Mouse (Mus musculus) midbrain, embryonic 13.5 days (tissue): ENCODE measurements around the gene Clta. TPM values are rescaled to one million over a fixed set of nuclear protein-coding genes. Genes with fewer than 3 reads are reported as not detected.
A peak's percentile ranks its signal among the peaks of the same experiment; 100 is the strongest.

Source experiments
- ATAC-seq: fragments of 200-750 bp; cut with Nextera tagmentation; 2 replicates; pipeline ENCODE4 v1.8.0; 2017; ENCODE audit warnings: mild to moderate bottlenecking, moderate TSS enrichment, moderate library complexity
- H3K27ac ChIP-seq: fragments of 300-500 bp; sonication (generic); 2 replicates; pipeline ENCODE4 v1.5.1; 2015; ENCODE audit warnings: inconsistent platforms, mild to moderate bottlenecking, moderate library complexity
- H3K27me3 ChIP-seq: fragments of 300-500 bp; sonication (generic); 2 replicates; pipeline ENCODE4 v1.6.1; 2015; ENCODE audit warnings: mild to moderate bottlenecking, inconsistent platforms
- H3K36me3 ChIP-seq: fragments of 300-500 bp; sonication (generic); 2 replicates; pipeline ENCODE4 v1.6.1; 2015; ENCODE audit warnings: mild to moderate bottlenecking, inconsistent platforms
- H3K4me1 ChIP-seq: fragments of 300-500 bp; sonication (generic); replicated peaks from 2 replicates; pipeline ENCODE4 v1.6.1; 2015; ENCODE audit warnings: inconsistent platforms
- H3K4me2 ChIP-seq: fragments of 300-500 bp; sonication (generic); replicated peaks from 2 replicates; pipeline ENCODE4 v1.6.1; 2015; ENCODE audit warnings: moderate library complexity, mild to moderate bottlenecking, inconsistent platforms
- H3K4me3 ChIP-seq: fragments of 300-500 bp; sonication (generic); replicated peaks from 2 replicates; pipeline ENCODE4 v1.5.1; 2015; ENCODE audit warnings: mild to moderate bottlenecking, inconsistent platforms
- H3K9ac ChIP-seq: fragments of 300-500 bp; sonication (generic); replicated peaks from 2 replicates; pipeline ENCODE4 v1.6.1; 2015; ENCODE audit warnings: mild to moderate bottlenecking, inconsistent platforms
- H3K9me3 ChIP-seq: fragments of 300-500 bp; sonication (generic); 2 replicates; pipeline ENCODE4 v1.6.1; 2016; ENCODE audit warnings: mild to moderate bottlenecking, inconsistent platforms
- WGBS: fragments of 180-500 bp; shearing (Covaris S2); methylation state at CpG from one replicate; pipeline ENCODE4 v1.1.7; 2015; 5-methylcytosine and 5-hydroxymethylcytosine counted together
- polyA plus RNA-seq: library from polyadenylated mRNA; unstranded; fragments of >200 nt; fragmentation: Nextera tagmentation; extraction: Ambion mirVana; gene quantifications from 2 replicates; pipeline ENCODE4 v1.2.1, GENCODE M21; 2015

Gene Clta
- polyA plus RNA-seq, 1 experiment from 2014 or later = 275 TPM

DNA sequence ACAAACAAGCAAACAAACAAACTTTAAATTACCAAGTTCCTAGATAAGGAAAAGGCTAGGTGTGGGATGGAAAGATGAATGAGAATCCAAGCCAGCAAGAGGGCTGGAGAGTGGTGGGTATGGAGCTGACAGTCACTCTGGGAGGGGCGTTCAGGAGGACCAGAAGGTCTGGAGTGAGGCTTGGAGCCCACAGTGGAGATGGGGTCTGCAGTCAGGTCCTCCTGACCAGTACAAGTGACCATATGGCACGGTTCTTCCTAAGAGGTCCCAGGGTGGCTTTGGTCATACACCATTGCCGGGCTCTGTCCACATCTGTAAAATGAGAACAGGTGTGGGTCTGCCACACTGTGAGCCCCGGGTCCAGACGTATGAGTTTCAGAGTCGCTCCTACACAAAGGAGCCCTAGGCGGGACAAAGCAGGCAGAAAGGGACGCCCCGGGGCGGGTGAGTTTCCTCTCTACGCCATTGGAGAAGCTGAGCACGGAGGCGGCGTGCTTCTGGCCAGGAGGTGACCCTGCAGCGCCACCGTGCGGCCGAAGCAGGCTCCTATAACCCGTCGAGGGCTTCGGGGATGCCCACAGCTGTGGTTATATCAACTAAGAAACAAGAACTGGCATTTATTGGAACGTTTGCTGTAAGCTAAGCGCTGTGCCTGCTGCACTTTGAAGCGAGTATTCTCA lies 22.1 kb upstream of the Clta start:
- ATAC-seq = peak; percentile 94
- Histone ChIP-seq H3K36me3 (no peaks in the 10 kb centered on the region), H3K9ac (peak overlapping the region; percentile 66), H3K9me3 (no peaks in the 10 kb centered on the region), H3K4me2 (peak overlapping the region; percentile 60), H3K4me3 (peak overlapping the region; percentile 33), H3K27me3 (peaks cover 51% of the 10 kb centered on the region), H3K27ac (no peak overlapping the region), H3K4me1 (peaks cover 20% of the 10 kb centered on the region)
- 2% methylated on average over 24 of the region's 24 CpGs for WGBS

DNA sequence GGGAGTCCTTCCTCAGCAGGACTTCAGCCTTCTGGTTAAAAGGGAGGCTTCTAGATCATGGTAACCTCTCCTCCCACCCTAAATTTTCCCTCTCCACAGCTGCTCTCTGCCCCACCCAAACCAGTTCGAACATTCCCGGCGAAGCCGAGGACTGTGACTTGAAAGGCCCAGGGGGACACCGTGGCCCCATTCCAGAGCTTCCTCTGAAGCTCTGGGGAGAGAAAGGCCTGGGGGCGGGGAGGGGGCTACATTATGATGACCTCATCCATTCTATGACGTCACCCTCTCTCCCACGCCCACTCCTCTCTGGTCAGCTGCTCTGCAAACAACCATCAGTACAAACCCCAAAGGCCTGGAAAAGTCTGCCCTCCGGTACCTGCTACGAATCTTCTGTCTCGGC lies 21.1 kb upstream of the Clta start, which contains the start of gene Ccin:
Gene Ccin, plus strand, starts transcription at position 303 of the 400 bp plus-strand sequence.
- no peaks in the 10 kb centered on the region for H3K36me3 ChIP-seq
- H3K4me3 ChIP-seq = peak within 1 kb of the TSS; percentile 33
- H3K4me2 ChIP-seq = peak within 1 kb of the TSS; percentile 60
- no peak within 1 kb of the TSS for H3K27ac ChIP-seq
- peak within 1 kb of the TSS; percentile 66 for H3K9ac ChIP-seq
- no peak for ATAC-seq
- 85% methylated on average over 11 of the region's 11 CpGs for WGBS
- H3K27me3 ChIP-seq = peaks cover 46% of the 10 kb centered on the region
- no peaks in the 10 kb centered on the region for H3K9me3 ChIP-seq
- H3K4me1 ChIP-seq = peaks cover 17% of the 10 kb centered on the region

DNA sequence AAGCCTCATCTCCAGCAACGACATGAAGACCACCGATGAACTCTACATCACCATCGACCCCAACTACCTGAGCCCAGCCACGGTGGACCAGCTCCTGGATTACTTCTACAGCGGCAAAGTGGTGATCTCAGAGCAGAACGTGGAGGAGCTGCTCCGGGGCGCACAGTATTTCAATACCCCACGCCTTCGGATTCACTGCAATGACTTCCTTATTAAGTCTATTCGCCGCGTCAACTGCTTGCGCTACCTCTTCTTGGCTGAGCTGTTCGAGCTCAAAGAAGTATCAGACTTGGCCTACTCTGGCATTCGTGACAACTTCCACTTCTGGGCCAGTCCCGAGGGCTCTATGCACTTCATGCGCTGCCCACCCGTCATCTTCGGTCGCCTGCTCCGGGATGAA lies 20.5 kb upstream of the Clta start:
- ATAC-seq = no peak
- no peak overlapping the region for H3K27ac ChIP-seq
- H3K36me3 ChIP-seq = no peaks in the 10 kb centered on the region
- 93% methylated on average over 22 of the region's 22 CpGs for WGBS
- peaks cover 11% of the 10 kb centered on the region for H3K4me1 ChIP-seq
- H3K4me3 ChIP-seq = no peak overlapping the region
- no peaks in the 10 kb centered on the region for H3K9me3 ChIP-seq
- H3K4me2 ChIP-seq = no peak overlapping the region
- H3K27me3 ChIP-seq = peaks cover 46% of the 10 kb centered on the region
- H3K9ac ChIP-seq = no peak overlapping the region

DNA sequence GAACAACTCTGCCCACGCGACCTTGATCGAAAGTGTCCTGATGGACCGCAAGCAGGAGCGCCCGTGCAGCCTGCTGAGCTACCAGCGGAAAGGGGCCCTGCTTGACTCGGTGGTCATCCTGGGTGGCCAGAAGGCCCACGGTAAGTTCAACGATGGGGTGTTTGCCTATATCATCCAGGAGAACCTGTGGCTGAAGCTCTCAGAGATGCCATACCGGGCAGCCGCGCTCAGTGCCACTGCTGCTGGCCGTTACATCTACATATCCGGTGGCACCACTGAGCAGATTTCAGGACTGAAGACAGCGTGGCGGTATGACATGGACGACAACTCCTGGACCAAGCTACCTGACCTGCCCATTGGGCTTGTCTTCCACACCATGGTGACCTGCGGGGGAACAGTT lies 19.9 kb upstream of the Clta start:
- Histone ChIP-seq H3K27ac (no peak overlapping the region), H3K4me3 (no peak overlapping the region), H3K27me3 (peaks cover 46% of the 10 kb centered on the region), H3K9me3 (no peaks in the 10 kb centered on the region), H3K4me2 (no peak overlapping the region), H3K36me3 (no peaks in the 10 kb centered on the region), H3K4me1 (peaks cover 5% of the 10 kb centered on the region), H3K9ac (no peak overlapping the region)
- WGBS = 93% methylated on average over 19 of the region's 19 CpGs
- ATAC-seq = no peak

DNA sequence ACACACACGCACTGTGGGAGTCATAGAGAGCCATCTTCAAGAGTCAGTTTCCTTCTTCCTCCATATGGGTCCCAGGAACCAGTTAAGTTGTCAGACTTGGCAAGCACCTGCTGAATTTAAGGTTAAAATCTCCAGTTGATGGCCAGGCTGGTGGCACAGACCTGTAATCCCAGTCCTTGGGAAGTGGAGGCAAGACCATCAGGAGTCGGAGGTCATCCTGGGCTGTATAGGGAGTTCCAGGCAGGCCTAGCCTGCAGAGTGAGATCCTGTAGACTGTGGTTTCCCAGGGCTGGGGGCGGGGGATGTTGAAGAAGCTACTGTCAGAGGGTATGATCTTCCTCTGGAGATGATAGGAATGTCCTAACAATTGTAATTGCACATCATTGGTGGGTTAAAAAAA lies 15.3 kb upstream of the Clta start:
- 87% methylated on average over 3 of the region's 3 CpGs for WGBS
- no peak overlapping the region for H3K4me3 ChIP-seq
- no peaks in the 10 kb centered on the region for H3K36me3 ChIP-seq
- H3K27me3 ChIP-seq = peaks cover 14% of the 10 kb centered on the region
- H3K27ac ChIP-seq = no peak overlapping the region
- ATAC-seq = no peak
- H3K9ac ChIP-seq = no peak overlapping the region
- no peaks in the 10 kb centered on the region for H3K4me1 ChIP-seq
- H3K4me2 ChIP-seq = no peak overlapping the region
- H3K9me3 ChIP-seq = no peaks in the 10 kb centered on the region

DNA sequence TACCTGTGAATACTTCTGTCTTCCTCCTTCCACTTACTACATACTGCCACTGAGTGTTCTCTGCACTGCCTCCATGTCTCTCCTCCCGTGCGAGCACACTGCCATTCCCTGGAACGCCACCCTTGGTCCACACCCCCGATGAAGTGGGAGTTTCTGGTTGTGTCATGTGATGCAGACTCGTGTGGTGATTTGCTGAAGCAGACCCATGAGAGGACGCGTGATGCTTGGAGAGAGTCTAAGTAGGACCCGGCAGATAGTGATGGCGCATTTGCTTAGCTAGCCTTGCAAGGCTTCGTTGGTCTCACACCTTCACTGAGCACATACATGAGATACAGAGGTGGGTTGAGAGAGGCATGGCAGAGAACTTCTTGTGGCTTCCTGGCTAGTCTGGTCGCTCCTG lies 11.2 kb upstream of the Clta start:
- ATAC-seq = no peak
- Histone ChIP-seq H3K4me1 (no peaks in the 10 kb centered on the region), H3K9ac (no peak overlapping the region), H3K4me3 (no peak overlapping the region), H3K27ac (no peak overlapping the region), H3K4me2 (no peak overlapping the region), H3K36me3 (no peaks in the 10 kb centered on the region), H3K9me3 (no peaks in the 10 kb centered on the region), H3K27me3 (no peaks in the 10 kb centered on the region)
- 93% methylated on average over 11 of the region's 11 CpGs for WGBS

DNA sequence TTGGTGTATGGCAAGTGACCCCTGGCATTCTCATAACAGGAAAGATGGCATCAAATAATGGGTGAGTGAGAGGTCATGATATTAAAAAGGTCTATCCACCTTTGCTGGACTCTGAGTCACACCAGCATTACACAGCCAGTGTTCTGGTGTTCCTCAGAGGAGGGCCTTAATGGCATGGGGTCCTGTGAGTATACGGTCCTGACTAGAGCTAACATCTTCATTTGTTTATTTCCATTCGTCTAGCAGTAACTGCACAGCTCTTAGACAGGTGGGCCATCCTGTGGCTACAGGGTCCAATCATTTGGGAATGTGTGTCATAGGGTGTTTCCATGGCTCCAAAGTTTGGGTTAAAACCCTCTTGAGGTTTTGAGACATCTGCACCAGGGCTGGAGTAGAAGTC lies 9.9 kb upstream of the Clta start:
- no peaks in the 10 kb centered on the region for H3K4me1 ChIP-seq
- H3K27ac ChIP-seq = no peak overlapping the region
- no peak overlapping the region for H3K4me2 ChIP-seq
- 79% methylated on average over 2 of the region's 2 CpGs for WGBS
- H3K27me3 ChIP-seq = no peaks in the 10 kb centered on the region
- H3K4me3 ChIP-seq = no peak overlapping the region
- no peak overlapping the region for H3K9ac ChIP-seq
- ATAC-seq = no peak
- no peaks in the 10 kb centered on the region for H3K36me3 ChIP-seq
- no peaks in the 10 kb centered on the region for H3K9me3 ChIP-seq

DNA sequence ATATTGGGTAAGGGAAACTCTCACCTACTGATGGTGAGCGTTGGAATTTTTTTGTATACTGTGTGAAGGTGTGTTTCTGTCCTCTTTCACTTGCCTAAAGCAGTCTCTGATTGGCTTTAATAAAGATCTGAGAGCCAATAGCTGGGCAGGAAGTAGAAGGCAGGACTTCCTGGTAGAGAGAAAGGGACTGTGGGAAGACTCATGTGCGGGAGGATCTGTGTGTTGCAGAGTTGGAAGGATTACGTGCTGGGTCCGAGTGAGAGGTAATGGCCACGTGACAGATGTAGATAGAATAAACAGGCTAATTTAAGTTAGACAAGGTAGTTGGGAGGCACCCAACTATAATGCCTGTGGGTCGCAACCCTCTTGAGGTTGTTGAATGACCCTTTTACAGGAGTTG lies 630 bp upstream of the Clta start:
- no peak for ATAC-seq
- 87% methylated on average over 6 of the region's 6 CpGs for WGBS

DNA sequence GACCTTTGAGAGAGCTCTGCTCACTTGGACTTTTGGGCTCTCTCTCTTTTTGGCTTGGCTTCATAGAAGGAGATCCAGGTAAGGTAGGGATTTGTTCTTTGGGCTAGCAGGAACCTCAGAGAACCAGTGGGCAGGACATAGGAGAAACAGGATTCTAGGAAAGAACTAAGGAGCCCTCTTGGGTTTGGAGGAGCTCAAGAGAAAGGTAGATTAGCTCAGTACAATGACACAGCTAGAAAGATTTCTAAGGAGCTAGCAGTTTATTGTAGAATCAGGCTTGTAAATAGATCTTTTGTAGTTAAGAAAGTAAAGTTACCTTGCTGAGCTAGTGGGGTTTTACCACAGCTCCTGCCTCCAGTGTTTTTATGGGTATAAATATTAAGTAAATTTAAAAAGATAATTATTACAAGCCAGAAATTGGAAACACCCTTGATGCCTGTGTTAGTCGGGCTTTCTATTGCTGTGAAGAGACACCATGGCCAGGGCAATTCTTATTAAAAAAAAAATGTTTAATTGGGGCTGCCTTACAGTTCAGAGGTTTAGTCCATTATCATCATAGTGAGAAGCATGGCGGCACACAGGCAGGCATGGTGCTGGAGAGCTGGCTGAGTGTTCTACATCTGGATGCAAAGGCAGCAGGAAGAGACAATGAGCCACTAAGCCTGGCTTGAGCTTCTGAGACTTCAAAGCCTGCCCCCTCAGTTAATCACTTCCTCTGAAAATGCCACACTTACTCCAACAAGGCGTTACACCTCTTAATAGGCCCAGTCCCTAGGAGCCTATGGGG lies 564 bp downstream of the Clta start:
- H3K9ac ChIP-seq = no peak overlapping the region
- ATAC-seq = no peak
- WGBS = 73% methylated on average over 3 of the region's 3 CpGs

More for the DNA sequence above, 630 bp upstream of the Clta start:
- Histone ChIP-seq H3K4me1 (no peaks in the 10 kb centered on the region), H3K9me3 (no peaks in the 10 kb centered on the region), H3K4me3 (no peak overlapping the region), H3K9ac (no peak overlapping the region), H3K4me2 (no peak overlapping the region), H3K36me3 (no peaks in the 10 kb centered on the region), H3K27me3 (0 out of 2 replicates have a peak, but pooled peaks cover 3% of the 10 kb centered on the region), H3K27ac (no peak overlapping the region)

DNA sequence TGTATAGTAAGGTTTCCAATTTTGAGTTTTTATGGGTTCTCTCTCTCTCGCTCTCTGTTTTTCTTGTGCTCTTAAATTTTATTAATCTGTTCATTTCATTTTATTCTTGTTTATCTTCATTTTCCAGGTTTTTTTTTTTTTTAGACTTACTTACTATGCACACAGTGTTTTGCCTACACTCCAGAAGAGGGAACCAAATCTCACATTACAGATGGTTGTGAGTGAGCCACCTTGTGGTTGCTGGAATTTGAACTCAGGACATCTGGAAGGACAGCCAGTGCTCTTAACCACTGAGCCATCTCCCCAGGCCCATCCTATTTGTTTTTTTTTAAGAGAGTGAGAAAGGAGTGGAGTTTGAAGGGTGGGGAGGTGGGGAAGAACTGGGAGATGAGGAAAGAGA lies 5.9 kb downstream of the Clta start:
- WGBS = 97% methylated on average over 1 of the region's 1 CpGs
- no peak for ATAC-seq

More for the DNA sequence above, 564 bp downstream of the Clta start:
- Histone ChIP-seq H3K4me1 (no peaks in the 10 kb centered on the region), H3K27ac (no peak overlapping the region), H3K36me3 (no peaks in the 10 kb centered on the region), H3K27me3 (0 out of 2 replicates have a peak, but pooled peaks cover 3% of the 10 kb centered on the region), H3K4me3 (no peak overlapping the region), H3K4me2 (no peak overlapping the region), H3K9me3 (no peaks in the 10 kb centered on the region)

DNA sequence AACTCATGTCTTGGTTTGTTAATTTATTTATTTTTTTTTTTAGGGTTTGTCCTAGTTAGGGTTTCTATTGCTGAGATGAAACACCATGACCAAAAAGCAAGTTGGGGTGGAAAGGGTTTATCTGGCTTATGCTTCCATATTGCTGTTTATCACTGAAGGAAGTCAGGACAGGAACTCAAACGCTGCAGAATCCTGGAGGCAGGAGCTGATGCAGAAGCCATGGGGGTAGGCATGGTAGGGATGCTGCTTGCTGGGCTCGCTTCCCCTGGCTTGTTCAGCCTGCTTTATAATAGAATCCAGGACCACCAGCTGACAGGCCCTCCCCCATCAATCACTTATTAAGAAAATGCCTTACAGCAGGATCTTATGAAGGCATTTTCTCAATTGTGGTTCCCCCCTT lies 6.6 kb downstream of the Clta start:
- H3K9me3 ChIP-seq = no peaks in the 10 kb centered on the region
- H3K4me1 ChIP-seq = peaks cover 33% of the 10 kb centered on the region
- H3K9ac ChIP-seq = no peak overlapping the region
- ATAC-seq = no peak
- no peaks in the 10 kb centered on the region for H3K27me3 ChIP-seq
- no peak overlapping the region for H3K4me2 ChIP-seq
- H3K27ac ChIP-seq = no peak overlapping the region
- no peaks in the 10 kb centered on the region for H3K36me3 ChIP-seq
- H3K4me3 ChIP-seq = no peak overlapping the region
- WGBS = 46% methylated on average over 2 of the region's 2 CpGs

More for the DNA sequence above, 5.9 kb downstream of the Clta start:
- Histone ChIP-seq H3K4me1 (peaks cover 30% of the 10 kb centered on the region), H3K4me3 (no peak overlapping the region), H3K9ac (no peak overlapping the region), H3K27ac (no peak overlapping the region), H3K27me3 (no peaks in the 10 kb centered on the region), H3K36me3 (no peaks in the 10 kb centered on the region), H3K4me2 (no peak overlapping the region), H3K9me3 (no peaks in the 10 kb centered on the region)

DNA sequence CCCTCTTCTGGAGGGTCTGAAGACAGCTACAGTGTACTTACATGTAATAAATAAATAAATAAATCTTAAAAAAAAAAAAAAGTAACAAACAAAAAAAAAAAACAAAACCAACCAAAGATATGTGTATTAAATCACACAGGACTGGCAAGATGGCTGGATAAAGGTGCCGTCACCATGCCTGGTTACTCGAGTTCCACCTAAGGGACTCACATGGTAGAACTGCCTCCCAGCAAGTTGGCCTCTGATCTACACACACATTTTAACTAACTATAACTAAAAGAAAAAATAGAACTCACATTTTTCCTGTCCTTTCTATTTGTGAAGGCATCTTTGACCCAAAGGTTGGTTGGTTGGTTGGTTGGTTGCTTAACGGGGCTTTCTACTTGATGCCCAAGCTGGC lies 7.5 kb downstream of the Clta start:
- WGBS = 74% methylated on average over 3 of the region's 3 CpGs
- ATAC-seq = no peak
- H3K27ac ChIP-seq = peak overlapping the region; percentile 75; the same call in 1 of the 2 replicates

More for the DNA sequence above, 7.5 kb downstream of the Clta start:
- Histone ChIP-seq H3K36me3 (no peaks in the 10 kb centered on the region), H3K4me3 (peak overlapping the region; percentile 76), H3K4me1 (peaks cover 37% of the 10 kb centered on the region), H3K9ac (peak overlapping the region; percentile 69), H3K27me3 (0 out of 2 replicates have a peak, but pooled peaks cover 2% of the 10 kb centered on the region), H3K4me2 (peak overlapping the region; percentile 99), H3K9me3 (no peaks in the 10 kb centered on the region)
